Mouse (Mus musculus) natural killer cell, adult 2 months (primary cell): Measurements from ENCODE around the gene Olfr862.

ENCODE experiments used
- DNase-seq, 2 experiments: peaks; one replicate each; pipeline ENCODE4 v3.0.0; 2022; ENCODE audit warnings: low spot score in 2 of 2

Gene Olfr862

GRCm38 (mm10) chr9:19887904-19888303 lies at the start of gene Olfr862:
Gene Olfr862, minus strand, starts transcription at chr9:19888004.
- DNase-seq, result no peak

- DNase-seq, result no peak
Observed at GRCm38 (mm10) chr9:19916565-19916964, 28.8 kb upstream of the Olfr862 start, which contains the start of gene Olfr77. Gene Olfr77, plus strand, starts transcription at chr9:19916865.

- DNase-seq, result no peak
Observed at GRCm38 (mm10) chr9:19911170-19911569, 23.4 kb upstream of the Olfr862 start.

- no peak for DNase-seq
Observed at GRCm38 (mm10) chr9:19849647-19850046, 38.2 kb downstream of the Olfr862 start, which contains the start of gene Olfr860. Gene Olfr860, minus strand, starts transcription at chr9:19849747.
